Mouse (Mus musculus): ENCODE results near the gene Tmem168. TPM values are rescaled to one million over a fixed set of nuclear protein-coding genes. Genes with fewer than 3 reads are reported as not detected.
A peak's percentile ranks its signal among the peaks of the same experiment; 100 is the strongest.

The Tmem168 gene
- total RNA-seq (2021): 10 to 100 TPM; 15.5 to 17.7 TPM
- long read RNA-seq, experiment 1, full-length matches to known transcripts: 24 of 25 reads
- long read RNA-seq, experiment 1, partial matches to known transcripts: 0 of 25 reads
- long read RNA-seq, experiment 1, other reads (novel, unspliced or antisense): 1 of 25 reads
- long read RNA-seq, experiment 2, full-length matches to known transcripts: 9 of 10 reads
- long read RNA-seq, experiment 2, partial matches to known transcripts: 0 of 10 reads
- long read RNA-seq, experiment 2, other reads (novel, unspliced or antisense): 1 of 10 reads

- DNase-seq: peak; percentile 95 to 98
Observed at GRCm38 (mm10) chr6:13607621-13608493, at the start of gene Tmem168. TSS of gene Tmem168 (minus strand) at chr6:13608100.

- no peak for DNase-seq
Observed at GRCm38 (mm10) chr6:13654081-13654480, 46.2 kb upstream of the Tmem168 start.

GRCm38 (mm10) chr6:13652284-13652683, 44.4 kb upstream of the Tmem168 start:
- DNase-seq: no peak

- no peak for DNase-seq
Observed at GRCm38 (mm10) chr6:13650854-13651253, 43.0 kb upstream of the Tmem168 start.

GRCm38 (mm10) chr6:13648305-13648704, 40.4 kb upstream of the Tmem168 start:
- no peak for DNase-seq

GRCm38 (mm10) chr6:13636582-13636989, 28.7 kb upstream of the Tmem168 start:
- peak; percentile 39 for DNase-seq

GRCm38 (mm10) chr6:13632571-13632970, 24.7 kb upstream of the Tmem168 start:
- DNase-seq: no peak

- DNase-seq: no peak
Observed at GRCm38 (mm10) chr6:13630607-13631006, 22.7 kb upstream of the Tmem168 start.

- DNase-seq: no peak
Observed at GRCm38 (mm10) chr6:13619618-13620017, 11.7 kb upstream of the Tmem168 start.

GRCm38 (mm10) chr6:13617110-13617509, 9.2 kb upstream of the Tmem168 start:
- DNase-seq: no peak

- DNase-seq: no peak
Observed at GRCm38 (mm10) chr6:13614568-13614967, 6.7 kb upstream of the Tmem168 start.

GRCm38 (mm10) chr6:13613671-13614070, 5.8 kb upstream of the Tmem168 start:
- DNase-seq: no peak

- no peak for DNase-seq
Observed at GRCm38 (mm10) chr6:13610869-13611268, 3.0 kb upstream of the Tmem168 start.

GRCm38 (mm10) chr6:13609353-13610140, 1.6 kb upstream of the Tmem168 start:
- DNase-seq: no peak

GRCm38 (mm10) chr6:13606921-13607620, 829 bp downstream of the Tmem168 start:
- DNase-seq: peak in 1 of 2 experiments; percentile 5

GRCm38 (mm10) chr6:13606394-13606793, 1.5 kb downstream of the Tmem168 start:
- no peak for DNase-seq

- no peak for DNase-seq
Observed at GRCm38 (mm10) chr6:13603134-13603533, 4.8 kb downstream of the Tmem168 start.

GRCm38 (mm10) chr6:13601587-13601986, 6.3 kb downstream of the Tmem168 start:
- DNase-seq: peak; percentile 36 to 79

GRCm38 (mm10) chr6:13598239-13598923, 9.5 kb downstream of the Tmem168 start:
- no peak for DNase-seq

- DNase-seq: no peak
Observed at GRCm38 (mm10) chr6:13592729-13593345, 15.1 kb downstream of the Tmem168 start.

- DNase-seq: no peak
Observed at GRCm38 (mm10) chr6:13586560-13586959, 21.3 kb downstream of the Tmem168 start.

All from heart, adult 18-20 months (tissue).